16 mouse cellular contexts compared by ENCODE assay signal in the genomic region with DNA sequence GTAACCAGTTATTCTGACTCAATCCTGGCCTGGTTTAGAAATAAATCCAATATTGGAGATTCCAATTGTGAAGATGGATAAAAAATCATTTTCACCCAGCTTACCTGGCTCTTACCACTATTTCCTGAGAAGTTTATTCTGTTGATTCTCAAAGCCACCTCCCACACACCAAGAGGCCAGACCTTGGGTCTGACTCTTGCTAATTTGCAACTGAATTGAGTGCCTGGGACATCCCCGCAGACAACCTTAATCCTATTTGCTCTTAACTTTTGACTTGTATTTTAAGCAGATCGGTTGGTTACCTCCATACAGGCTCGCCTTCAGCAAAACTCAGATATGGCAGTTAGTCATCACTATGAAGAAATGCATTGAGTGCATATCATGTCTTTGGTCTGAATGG.
"Had no signal": no experiment of that assay in that cellular context is flagged by ENCODE, and none has a peak within 500 bp of the region (broad histone marks: within the 10 kb centered on the region; RNA-seq: fewer than 3 reads in every experiment).

No protein-coding gene starts in this region.

- H3K4me1 ChIP-seq: neural tube, embryonic 13.5 days; neural tube, embryonic 15.5 days; stomach, embryonic 15.5 days had no signal

- H3K9me3 ChIP-seq: neural tube, embryonic 13.5 days; neural tube, embryonic 15.5 days; stomach, embryonic 15.5 days had no signal

- H3K36me3 ChIP-seq: neural tube, embryonic 13.5 days; neural tube, embryonic 15.5 days; stomach, embryonic 15.5 days had no signal

- H3K9ac ChIP-seq: neural tube, embryonic 13.5 days; neural tube, embryonic 15.5 days; stomach, embryonic 15.5 days had no signal

- DNase-seq: retina, postnatal 1 day; right cerebral cortex, adult 18-20 months; right cerebral cortex, postnatal 14 days; right cerebral cortex, postnatal 25 days; right cerebral cortex, postnatal 4 days; spleen, adult 18-20 months; thymus, adult 18-20 months; thymus, adult 2 months; thymus, postnatal 14 days; thymus, postnatal 25 days; thymus, postnatal 36 days; thymus, postnatal 4 days had no signal

- H3K4me3 ChIP-seq: neural tube, embryonic 13.5 days; neural tube, embryonic 15.5 days; stomach, embryonic 15.5 days had no signal

- H3K27me3 ChIP-seq: neural tube, embryonic 13.5 days; neural tube, embryonic 15.5 days; stomach, embryonic 15.5 days had no signal

- H3K27ac ChIP-seq: neural tube, embryonic 13.5 days; neural tube, embryonic 15.5 days; stomach, embryonic 15.5 days; stomach, postnatal 0 days had no signal
